Mouse (Mus musculus) urinary bladder, postnatal 4 days (tissue): ENCODE results near the gene Nrxn1.

Source experiments
- DNase-seq, 2 experiments: peaks; one replicate each; pipeline ENCODE4 v3.0.0; 2021 to 2022; ENCODE audit warnings: low spot score in 2 of 2

Nrxn1 gene

GRCm38 (mm10) chr17:90962904-90963531, 129.9 kb downstream of the Nrxn1 start:
- DNase-seq, result peak in 1 of 2 experiments; percentile 20

DNA sequence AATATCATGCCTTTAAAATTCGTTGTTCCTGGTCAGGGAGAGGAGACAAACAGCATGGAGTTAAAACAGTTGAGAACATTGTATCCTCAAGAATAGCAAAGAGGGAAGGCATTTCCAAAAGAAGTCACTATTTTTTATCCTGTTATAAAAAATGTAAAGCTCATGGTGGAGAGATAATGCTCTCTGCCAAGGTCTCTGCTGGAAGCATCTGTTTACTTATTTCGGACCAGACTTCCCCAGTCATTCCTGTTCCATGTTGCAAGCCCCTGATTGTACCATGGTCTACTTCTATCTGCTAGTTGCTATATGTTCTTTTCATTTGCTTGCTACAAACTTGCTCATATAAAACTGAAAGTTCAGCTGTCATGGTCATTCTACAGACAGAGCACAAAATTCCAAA, 137.7 kb downstream of the Nrxn1 start:
- DNase-seq, result no peak

GRCm38 (mm10) chr17:90934929-90935328, 157.9 kb downstream of the Nrxn1 start:
- no peak for DNase-seq

DNA sequence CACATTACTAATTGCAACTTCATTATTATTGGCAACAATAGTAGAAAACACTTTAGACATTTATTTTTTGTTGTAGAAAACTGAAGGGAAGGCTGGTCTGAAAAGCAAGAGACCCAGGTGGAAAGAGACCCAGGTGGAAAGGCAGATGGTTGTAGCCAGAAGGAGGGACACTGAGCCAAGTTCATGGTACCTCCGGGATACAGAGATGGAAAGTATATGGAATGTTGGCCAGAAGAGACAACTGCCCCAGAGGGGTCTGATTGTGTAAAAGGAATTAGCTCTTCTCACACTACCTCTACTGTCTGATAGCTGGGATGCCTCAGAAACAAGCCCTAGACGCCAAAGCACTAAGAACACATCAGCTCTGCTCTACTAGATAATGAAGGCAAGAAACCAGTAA, 179.6 kb downstream of the Nrxn1 start:
- no peak for DNase-seq

DNA sequence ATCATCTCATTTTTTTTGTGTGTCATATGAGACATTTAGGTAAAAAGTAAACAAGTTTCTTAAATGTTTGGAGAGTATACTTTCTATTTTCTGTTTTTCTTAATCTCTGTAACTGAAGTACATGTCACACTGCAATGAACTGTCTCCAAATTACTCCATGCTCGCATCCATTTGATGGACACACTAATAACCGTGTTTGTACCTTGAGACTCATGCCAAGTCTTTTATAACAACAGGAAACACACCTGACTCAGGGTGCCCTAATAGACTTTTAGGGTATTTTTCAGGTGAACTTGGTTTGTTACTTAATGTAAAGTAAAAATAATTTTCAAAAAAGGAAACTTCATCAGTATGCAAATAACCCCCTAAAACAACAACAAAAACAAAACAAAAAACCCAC, 180.1 kb downstream of the Nrxn1 start:
- DNase-seq, result no peak

DNA sequence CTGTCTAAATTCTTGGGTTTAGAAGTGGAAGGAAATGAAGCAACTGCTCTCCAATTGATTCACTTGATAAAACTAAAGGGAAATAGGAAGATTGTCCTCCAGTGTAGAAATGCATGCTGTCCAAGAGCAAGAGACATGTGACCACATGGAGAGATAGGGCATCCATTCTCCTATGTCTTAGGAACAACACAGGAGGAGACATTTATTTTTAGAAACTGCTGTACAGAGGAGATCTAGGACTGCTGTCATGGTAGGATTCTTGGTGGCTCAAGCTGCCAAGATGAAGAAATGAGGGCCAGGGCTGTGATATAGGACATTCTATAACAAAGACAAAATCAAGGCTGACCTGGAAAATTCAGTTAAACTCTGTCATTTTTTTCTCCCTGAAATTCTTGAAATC, 180.5 kb downstream of the Nrxn1 start:
- no peak for DNase-seq

GRCm38 (mm10) chr17:90906118-90907093, 186.5 kb downstream of the Nrxn1 start:
- no peak for DNase-seq

DNA sequence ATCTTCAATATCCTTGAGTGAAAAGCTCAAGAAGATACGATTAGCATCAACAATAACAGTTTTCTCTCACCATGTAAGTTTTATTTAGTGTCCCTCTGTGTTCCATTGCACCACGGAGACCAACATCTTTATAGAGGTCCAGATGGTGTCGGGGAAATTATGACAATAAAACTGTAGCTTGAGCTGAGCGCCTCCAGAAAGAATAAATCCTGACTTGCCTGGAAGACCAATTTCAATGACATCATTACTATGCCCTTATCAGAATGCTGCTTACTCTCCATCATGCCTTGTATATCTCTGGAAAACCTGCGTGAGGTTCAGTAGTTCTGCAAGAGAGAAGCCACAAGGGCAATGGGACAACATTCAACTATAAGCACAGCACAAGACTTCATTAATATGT, 187.7 kb downstream of the Nrxn1 start:
- no peak for DNase-seq

DNA sequence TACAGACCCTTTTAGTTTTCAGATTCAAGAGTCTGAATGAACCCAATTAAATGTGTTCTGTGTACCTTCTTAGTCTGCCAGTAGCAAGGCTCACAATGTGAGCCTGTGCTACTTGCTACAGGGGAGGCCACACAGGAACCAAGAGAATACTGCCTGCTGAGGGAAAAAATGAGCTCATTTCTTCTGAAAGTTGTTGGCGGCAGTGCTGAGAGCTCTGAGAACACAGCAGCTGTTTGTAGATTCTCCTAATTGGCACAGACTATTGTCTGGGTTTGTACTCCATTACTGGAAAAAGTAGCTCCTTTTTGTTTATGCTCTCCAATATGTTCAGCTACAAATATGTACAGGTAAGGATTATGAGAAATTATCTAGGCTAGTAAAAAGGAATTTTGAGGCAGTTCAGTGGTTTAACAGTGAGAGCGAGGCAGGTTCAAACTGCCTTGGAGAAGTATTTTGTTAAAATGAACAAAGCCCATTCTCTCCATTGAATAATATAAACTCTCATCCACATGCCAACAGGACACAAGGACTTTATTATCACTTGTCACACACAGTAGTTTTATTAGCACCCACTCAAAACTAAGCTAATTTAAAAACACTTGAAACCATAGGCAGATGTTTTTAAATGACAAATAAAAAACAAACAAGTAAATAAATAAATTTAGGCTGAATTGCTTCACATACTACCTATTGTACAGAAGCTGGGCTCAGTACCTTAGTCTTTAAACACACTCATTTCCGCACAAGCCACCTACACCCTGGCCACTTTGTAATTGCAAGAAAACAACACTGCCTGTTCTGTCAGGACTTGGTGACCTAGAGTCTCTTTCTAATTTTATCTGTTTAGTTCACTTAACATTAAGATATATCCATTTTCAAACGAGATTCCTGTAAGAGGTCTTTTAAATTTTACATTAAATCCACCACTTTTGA, 200.3 kb downstream of the Nrxn1 start:
- DNase-seq, result no peak

DNA sequence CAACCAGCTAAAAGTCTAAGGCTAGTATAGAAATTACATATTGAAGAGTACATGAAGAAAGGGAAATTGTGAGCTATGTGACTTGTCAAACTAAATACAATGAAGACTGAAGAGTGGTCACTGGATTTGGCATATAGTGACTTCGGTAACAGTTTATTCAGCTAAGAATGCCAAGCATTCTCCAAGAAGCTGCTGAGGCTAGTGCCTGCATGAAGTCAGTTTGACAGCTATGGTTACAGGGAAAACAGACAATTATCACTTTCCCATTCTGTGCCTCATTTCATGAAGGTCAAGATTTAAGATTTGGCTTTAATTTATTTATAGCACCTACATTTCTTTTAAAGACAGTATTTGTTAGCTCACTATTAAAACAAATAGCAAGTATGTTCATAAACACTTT, 201.2 kb downstream of the Nrxn1 start:
- DNase-seq, result no peak

- no peak for DNase-seq
Measured at GRCm38 (mm10) chr17:90857225-90857624, 235.6 kb downstream of the Nrxn1 start.

GRCm38 (mm10) chr17:90843876-90844275, 249.0 kb downstream of the Nrxn1 start:
- no peak for DNase-seq

DNA sequence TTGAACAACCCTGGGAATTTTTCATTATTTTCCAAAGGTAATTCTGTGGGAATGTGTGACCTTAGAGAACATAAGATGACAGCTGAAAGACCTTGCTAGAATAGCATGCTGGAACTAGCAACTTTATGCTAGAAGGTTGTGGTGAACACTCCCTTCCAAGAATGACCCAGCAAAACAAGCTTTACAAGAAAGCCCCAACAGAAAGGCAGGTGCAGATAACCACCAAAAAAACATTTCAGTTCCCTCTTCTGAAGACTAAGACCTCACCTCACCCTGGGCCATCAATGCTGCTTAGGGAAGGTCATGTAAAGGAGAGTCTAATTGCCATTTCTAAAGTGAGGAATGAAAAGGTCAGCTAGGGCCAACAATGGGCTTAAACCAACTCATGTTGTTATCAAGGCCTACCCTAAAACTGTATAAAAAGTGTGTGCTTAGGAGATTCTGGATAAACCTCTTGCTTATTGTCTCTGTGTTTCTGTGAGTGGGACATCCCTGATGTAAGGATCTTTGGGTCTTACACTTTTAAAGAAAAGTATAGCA, 249.7 kb downstream of the Nrxn1 start:
- no peak for DNase-seq

GRCm38 (mm10) chr17:90837022-90837414, 255.9 kb downstream of the Nrxn1 start:
- no peak for DNase-seq

- no peak for DNase-seq
Measured at GRCm38 (mm10) chr17:90836154-90837021, 256.5 kb downstream of the Nrxn1 start.

- DNase-seq, result no peak
Measured at GRCm38 (mm10) chr17:90818340-90818739, 274.5 kb downstream of the Nrxn1 start.

GRCm38 (mm10) chr17:90817898-90818297, 275.0 kb downstream of the Nrxn1 start:
- DNase-seq, result no peak

DNA sequence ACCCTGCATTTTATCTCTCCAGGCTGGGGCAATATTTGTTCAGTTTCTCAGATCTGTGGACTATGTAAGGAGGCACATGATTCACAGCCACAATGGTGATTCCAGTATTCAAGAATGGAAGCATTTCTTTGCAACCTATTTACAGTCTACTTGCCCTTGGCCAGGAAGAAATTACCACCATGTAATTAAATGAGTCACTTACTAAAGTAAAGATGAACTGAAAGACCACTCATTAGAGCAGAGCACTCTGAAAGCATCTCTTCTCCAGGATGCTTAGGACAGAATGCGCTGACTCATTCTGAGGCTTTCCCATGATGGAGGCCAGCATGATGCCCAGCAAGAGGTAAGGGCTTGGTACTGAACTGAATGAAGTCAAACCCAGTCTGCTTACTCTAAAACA, 277.6 kb downstream of the Nrxn1 start:
- DNase-seq, result no peak

DNA sequence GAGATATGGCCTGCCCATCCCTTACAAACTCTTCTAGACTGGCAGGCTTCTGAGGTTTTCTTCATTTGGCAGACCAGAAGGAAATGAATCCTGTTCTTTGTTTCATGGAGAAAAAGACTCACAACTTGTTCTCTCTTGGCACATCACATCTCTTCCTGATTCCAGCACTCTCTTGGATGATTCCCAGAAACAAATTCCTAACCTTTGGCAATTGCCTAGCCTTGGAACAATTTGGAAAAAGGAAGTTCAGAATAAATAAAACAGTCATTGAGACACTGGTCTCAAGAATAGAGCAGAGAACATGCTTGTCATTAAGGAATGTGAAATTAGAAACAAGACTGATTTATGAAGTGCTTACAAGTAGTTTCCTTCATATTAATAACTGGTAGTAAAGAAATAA, 279.1 kb downstream of the Nrxn1 start:
- DNase-seq, result no peak

DNA sequence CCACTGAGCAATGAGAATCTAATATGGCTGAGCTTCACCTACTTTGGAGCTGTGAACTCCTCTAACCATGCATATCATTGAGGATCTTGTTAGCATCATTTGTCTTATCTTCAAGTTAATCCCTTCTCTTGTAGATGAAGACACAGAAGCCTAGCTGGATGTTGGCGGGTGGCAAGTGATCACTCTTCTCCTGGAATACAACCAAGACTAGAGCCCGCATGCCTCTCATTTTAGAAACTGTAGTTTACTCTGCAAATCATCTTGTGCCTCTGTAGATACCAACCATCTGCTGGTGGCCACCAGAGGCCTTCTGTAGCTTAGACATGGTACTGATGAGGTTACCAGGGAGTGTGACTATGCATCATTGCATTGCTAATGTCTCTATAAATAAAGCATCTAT, 280.4 kb downstream of the Nrxn1 start:
- DNase-seq, result no peak
